Mouse (Mus musculus) urinary bladder, adult 2 months (tissue): ENCODE measurements at regions not wholly inside any gene's neighbourhood (a gene's known extent, or its start where the extent isn't known, plus 50 kb on each side); places are given as distances from the start of the nearest gene placed in this dataset.

Experiments
- DNase-seq: peaks from one replicate; pipeline ENCODE4 v3.0.0; 2022; ENCODE audit warnings: low spot score

GRCm38 (mm10) chr10:42068497-42068896 is 50.3 kb upstream of the Armc2 start:
- DNase-seq, result no peak
